In genomic region chr5:106801215-106801863, GRCm38 (mm10) we compare ENCODE assay signal across 12 mouse cellular contexts.
DNase-seq lines count a peak whose midpoint lies in the region; ATAC-seq lines count a peak whose summit lies in the region.
"Had no signal": no experiment of that assay in that cellular context is flagged by ENCODE, and none has a peak within 500 bp of the region (broad histone marks: within the 10 kb centered on the region; RNA-seq: fewer than 3 reads in every experiment).

No protein-coding gene starts in this region.

- H3K36me3 ChIP-seq in heart, embryonic 16.5 days (ENCODE audit: control insufficient read depth, insufficient read depth), result no peaks in the 10 kb centered on the region
- no peaks in the 10 kb centered on the region for H3K36me3 ChIP-seq in embryonic facial prominence, embryonic 12.5 days
- H3K36me3 ChIP-seq in hindbrain, embryonic 11.5 days (ENCODE audit: control insufficient read depth, insufficient read depth, low read length), result no peaks in the 10 kb centered on the region
- H3K36me3 ChIP-seq in midbrain, embryonic 12.5 days, result no peaks in the 10 kb centered on the region
- H3K36me3 ChIP-seq: G1E had no signal

- intact Hi-C loops in heart, postnatal 36 days (cut with DNase I), result loop anchor here (5.0 to 10.0 kb wide), 4 partner anchors 104 to 877 kb away; partner anchors contain the start of gene Zfp644

- WGBS in heart, embryonic 16.5 days, result 19% methylated on average over 9 of the region's 9 CpGs
- WGBS in embryonic facial prominence, embryonic 12.5 days, result 18% methylated on average over 9 of the region's 9 CpGs
- WGBS in hindbrain, embryonic 11.5 days, result 14% methylated on average over 9 of the region's 9 CpGs
- 23% methylated on average over 9 of the region's 9 CpGs for WGBS in midbrain, embryonic 12.5 days

- H3K4me2 ChIP-seq in heart, embryonic 16.5 days (ENCODE audit: low read depth, low read length), result peak overlapping the region; percentile 74; the same call in 1 of the 2 replicates
- H3K4me2 ChIP-seq in embryonic facial prominence, embryonic 12.5 days (replicated peaks), result peak overlapping the region; percentile 55; the same call in 1 of the 2 replicates
- H3K4me2 ChIP-seq in hindbrain, embryonic 11.5 days (replicated peaks; ENCODE audit: low read depth, low read length), result no peak overlapping the region
- 0 out of 2 replicates have a peak overlapping the region, but pooled peaks have one; percentile 9 for H3K4me2 ChIP-seq in midbrain, embryonic 12.5 days (replicated peaks)

- no peak overlapping the region for H3K4me3 ChIP-seq in heart, embryonic 16.5 days (ENCODE audit: low read length)
- H3K4me3 ChIP-seq in embryonic facial prominence, embryonic 12.5 days, result no peak overlapping the region
- H3K4me3 ChIP-seq in hindbrain, embryonic 11.5 days (ENCODE audit: low read depth, low read length), result no peak overlapping the region
- no peak overlapping the region for H3K4me3 ChIP-seq in midbrain, embryonic 12.5 days

- no peaks in the 10 kb centered on the region for H3K9me3 ChIP-seq in heart, embryonic 16.5 days (replicated peaks; ENCODE audit: control insufficient read depth, low read length)
- no peaks in the 10 kb centered on the region for H3K9me3 ChIP-seq in embryonic facial prominence, embryonic 12.5 days
- no peaks in the 10 kb centered on the region for H3K9me3 ChIP-seq in hindbrain, embryonic 11.5 days (ENCODE audit: control insufficient read depth, low read length)
- no peaks in the 10 kb centered on the region for H3K9me3 ChIP-seq in midbrain, embryonic 12.5 days
- H3K9me3 ChIP-seq: G1E had no signal

- H3K9ac ChIP-seq in heart, embryonic 16.5 days (ENCODE audit: low read length), result no peak overlapping the region
- H3K9ac ChIP-seq in embryonic facial prominence, embryonic 12.5 days, result no peak overlapping the region
- no peak overlapping the region for H3K9ac ChIP-seq in hindbrain, embryonic 11.5 days (ENCODE audit: low read depth, low read length)
- no peak overlapping the region for H3K9ac ChIP-seq in midbrain, embryonic 12.5 days (replicated peaks)

- H3K27ac ChIP-seq in heart, embryonic 16.5 days (ENCODE audit: low read length), result no peak overlapping the region
- H3K27ac ChIP-seq in embryonic facial prominence, embryonic 12.5 days, result no peak overlapping the region
- no peak overlapping the region for H3K27ac ChIP-seq in hindbrain, embryonic 11.5 days (ENCODE audit: low read depth, low read length)
- no peak overlapping the region for H3K27ac ChIP-seq in midbrain, embryonic 12.5 days (replicated peaks)

- no peak for ATAC-seq in heart, embryonic 16.5 days (replicated peaks; ENCODE audit: extremely low read depth, insufficient read depth, low FRiP score)
- no peak for ATAC-seq in embryonic facial prominence, embryonic 12.5 days (ENCODE audit: insufficient number of reproducible peaks, insufficient read depth, low FRiP score, low TSS enrichment)
- peak; percentile 28; the same call in 1 of the 2 replicates for ATAC-seq in hindbrain, embryonic 11.5 days (ENCODE audit: low FRiP score)
- ATAC-seq in midbrain, embryonic 12.5 days (ENCODE audit: low FRiP score, low read depth), result peak; percentile 25; the same call in 1 of the 2 replicates

- DNase-seq in heart, postnatal 36 days, result no peak
- DNase-seq in hindbrain, embryonic 11.5 days (ENCODE audit: low spot score), result no peak
- no peak for DNase-seq in right cerebral cortex, postnatal 4 days
- no peak for DNase-seq in cerebellum, adult 11 months
- DNase-seq in urinary bladder, postnatal 4 days (ENCODE audit: low spot score in 2 of 2), result no peak
- DNase-seq: gastrocnemius, postnatal 36 days; kidney, adult 8-10 months; layer of hippocampus, postnatal 36 days had no signal

- peaks cover 15% of the 10 kb centered on the region for H3K4me1 ChIP-seq in heart, embryonic 16.5 days (ENCODE audit: control insufficient read depth, insufficient read depth, low read length)
- H3K4me1 ChIP-seq in embryonic facial prominence, embryonic 12.5 days, result peaks cover 11% of the 10 kb centered on the region
- no peaks in the 10 kb centered on the region; the same call in 1 of the 2 replicates for H3K4me1 ChIP-seq in hindbrain, embryonic 11.5 days (replicated peaks; ENCODE audit: control insufficient read depth, insufficient read depth, low read length)
- peaks cover 10% of the 10 kb centered on the region; the same call in 1 of the 2 replicates for H3K4me1 ChIP-seq in midbrain, embryonic 12.5 days

- no peaks in the 10 kb centered on the region for H3K27me3 ChIP-seq in heart, embryonic 16.5 days (ENCODE audit: control insufficient read depth, insufficient read depth, low read length)
- 0 out of 2 replicates have a peak, but pooled peaks cover 5% of the 10 kb centered on the region for H3K27me3 ChIP-seq in embryonic facial prominence, embryonic 12.5 days
- no peaks in the 10 kb centered on the region for H3K27me3 ChIP-seq in hindbrain, embryonic 11.5 days (ENCODE audit: control insufficient read depth, insufficient read depth, low read length)
- H3K27me3 ChIP-seq in midbrain, embryonic 12.5 days, result peaks cover 7% of the 10 kb centered on the region

Comparison
In these comparisons a context has a peak if more than half of its experiments do, and no peak if none do; other contexts are left out.
1. ATAC-seq: peak in hindbrain, embryonic 11.5 days (single experiment) and midbrain, embryonic 12.5 days (single experiment); none in heart, embryonic 16.5 days (single experiment) and embryonic facial prominence, embryonic 12.5 days (single experiment).